Mouse (Mus musculus) kidney, adult 11 months (tissue): ENCODE measurements around the gene Cdc37l1.
A peak's percentile ranks its signal among the peaks of the same experiment; 100 is the strongest.

Experiments
- DNase-seq: peaks from one replicate; pipeline ENCODE4 v3.0.0; 2022

Cdc37l1 gene

DNA sequence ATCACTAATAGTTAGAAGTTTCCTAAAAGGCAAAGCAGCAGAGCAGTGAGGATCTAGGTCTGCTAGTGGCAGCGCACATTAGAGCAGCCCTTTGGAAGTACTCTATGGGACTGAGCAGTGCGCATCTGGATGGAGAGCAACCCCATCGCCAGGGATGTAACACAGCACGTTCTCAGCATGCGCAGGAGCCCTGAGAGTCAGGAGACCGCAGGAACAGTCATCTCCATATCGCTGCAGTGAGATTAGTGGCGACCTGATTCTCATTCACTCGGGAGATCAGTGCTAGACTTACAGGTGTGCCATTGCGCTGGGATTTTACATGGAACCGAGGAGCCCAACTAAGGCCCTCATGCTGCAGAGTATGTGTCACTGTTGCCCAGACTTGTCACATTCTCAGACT, 18.9 kb downstream of the Cdc37l1 start:
- no peak for DNase-seq

DNA sequence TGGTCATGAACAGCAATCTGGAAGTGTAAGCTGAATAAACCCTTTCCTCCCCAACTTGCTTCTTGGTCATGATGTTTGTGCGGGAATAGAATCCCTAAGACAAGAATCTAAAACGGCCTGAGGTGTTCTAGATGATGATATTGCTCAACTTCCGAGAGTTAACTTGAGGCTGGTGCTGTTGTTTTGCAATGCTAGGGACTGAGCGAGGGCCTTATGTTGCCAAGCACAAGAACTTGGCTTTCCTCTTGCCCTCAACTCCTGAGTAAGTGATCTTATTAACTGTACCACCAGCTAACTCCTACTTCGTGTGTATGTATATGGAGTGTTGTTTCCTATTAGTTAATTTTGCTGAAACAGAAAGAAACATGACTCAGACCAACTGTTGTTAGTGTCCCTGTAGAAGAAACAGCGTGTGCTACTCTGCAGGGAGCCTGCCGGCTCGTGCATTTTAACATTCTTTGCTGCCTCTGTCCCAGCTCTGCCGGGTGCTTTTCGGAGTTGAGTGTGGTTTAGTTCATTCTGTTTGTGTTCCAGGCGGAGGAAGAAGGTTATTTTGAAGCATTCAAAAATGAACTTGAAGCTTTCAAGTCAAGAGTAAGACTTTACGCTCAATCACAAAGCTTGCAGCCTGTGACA, 21.3 kb downstream of the Cdc37l1 start:
- no peak for DNase-seq

DNA sequence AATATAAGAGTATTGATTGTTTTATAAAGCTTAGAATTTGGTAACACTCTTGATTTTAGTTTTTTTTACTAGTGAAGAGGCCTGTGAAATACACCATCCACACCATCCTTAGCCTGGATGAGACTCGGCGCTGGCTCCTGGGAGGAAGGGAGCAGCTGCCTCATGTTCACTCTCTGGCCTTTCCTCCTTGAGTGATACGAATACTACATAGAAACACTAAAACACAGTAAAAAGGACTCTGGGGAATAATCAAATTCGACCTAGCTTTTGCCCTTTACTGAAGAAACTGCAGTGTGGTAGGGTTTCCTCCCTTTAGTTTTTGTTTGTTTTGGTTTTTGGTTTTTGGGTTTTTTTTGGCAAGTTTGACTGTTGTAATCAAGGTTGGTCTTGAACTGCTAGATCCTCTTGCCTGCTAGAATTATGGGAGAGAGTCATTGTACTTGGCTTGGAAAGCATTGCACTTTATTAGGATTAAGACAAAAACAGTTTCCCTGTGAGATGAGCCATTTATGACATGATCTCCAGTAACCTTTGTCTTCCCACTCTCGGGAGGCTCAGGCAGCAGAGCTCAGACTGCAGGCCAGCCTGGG, 24.4 kb downstream of the Cdc37l1 start:
- no peak for DNase-seq

DNA sequence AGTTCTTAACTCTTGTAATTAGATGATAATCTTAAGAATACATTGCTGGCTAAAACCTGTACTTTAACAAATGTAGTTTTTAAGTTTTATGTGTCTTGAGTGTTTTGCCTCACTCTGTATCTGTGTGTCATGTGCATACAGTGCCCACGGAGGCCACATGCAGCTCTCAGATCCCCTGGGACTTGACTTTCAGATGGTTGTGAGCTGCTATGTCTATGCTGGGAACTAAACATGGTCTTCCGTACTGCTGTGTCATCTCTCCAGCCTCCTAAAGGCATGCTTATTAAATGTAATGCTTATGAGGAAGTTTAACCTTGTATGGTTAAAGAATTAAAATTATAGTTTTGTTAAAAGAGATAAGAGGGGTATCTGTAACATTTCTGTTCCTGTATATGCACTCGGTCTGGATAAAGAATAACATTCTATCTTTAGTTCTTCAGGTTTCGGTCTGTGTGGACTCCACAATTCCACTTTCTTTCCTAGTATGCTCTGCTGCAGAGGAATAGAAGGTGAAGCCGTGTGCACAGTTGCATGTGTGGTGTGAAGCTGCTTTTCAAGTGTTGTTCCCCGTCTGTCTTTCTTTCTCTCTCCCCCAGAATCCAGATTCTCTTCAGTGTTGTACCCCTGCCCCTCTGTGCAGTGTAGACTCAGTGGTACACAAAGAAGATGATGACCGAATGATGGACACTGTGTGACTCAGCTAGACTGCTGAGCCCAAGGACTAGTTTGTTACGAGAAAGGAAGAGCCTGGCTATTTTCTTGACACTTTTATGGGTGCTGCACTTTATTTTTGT, 25.5 kb downstream of the Cdc37l1 start:
- no peak for DNase-seq

DNA sequence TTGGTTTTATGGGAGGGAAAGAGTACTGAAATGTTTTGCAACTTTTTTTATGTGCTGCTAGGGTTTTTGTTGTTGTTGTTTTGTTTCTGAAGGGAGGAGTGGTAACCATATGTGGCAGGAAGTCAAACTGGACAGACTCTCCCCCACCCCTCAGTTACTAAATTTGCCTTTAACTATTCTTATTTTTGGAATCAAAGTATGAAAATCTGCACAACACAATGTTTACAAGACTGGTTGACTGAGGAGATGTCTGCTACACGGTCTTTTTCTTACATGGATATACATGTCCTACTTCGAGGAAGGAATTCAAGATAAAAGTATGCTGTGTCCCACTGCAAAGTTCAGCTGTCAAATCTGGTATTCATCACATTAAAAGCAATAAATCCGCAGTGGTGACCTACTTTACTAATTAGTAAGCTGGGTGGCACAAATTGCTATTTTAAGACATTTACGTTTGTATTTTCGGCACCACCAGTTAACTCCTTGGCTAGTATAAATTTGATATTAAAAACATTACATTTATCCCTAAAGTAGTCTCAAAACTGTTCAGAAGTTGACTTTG, 26.1 kb downstream of the Cdc37l1 start:
- DNase-seq: no peak

DNA sequence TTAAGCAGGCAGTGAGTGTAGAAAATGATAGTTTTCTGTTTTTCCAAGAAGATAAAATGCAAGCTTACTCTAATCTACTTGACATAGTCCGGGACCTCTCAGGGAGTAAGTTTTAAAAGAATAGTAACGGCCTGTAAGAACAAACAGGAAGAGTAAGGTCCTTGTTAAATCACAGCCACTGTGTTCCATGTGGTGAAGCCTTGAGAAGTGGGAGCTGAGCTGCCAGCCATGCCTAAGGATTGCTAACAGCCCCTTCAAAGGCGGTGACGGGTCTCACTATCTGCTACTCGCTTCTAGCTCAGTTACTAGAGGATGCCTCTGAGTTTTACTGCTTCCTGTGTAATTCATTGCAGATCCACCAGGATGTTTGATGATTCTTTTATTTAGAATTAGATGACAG, 26.6 kb downstream of the Cdc37l1 start:
- no peak for DNase-seq

DNA sequence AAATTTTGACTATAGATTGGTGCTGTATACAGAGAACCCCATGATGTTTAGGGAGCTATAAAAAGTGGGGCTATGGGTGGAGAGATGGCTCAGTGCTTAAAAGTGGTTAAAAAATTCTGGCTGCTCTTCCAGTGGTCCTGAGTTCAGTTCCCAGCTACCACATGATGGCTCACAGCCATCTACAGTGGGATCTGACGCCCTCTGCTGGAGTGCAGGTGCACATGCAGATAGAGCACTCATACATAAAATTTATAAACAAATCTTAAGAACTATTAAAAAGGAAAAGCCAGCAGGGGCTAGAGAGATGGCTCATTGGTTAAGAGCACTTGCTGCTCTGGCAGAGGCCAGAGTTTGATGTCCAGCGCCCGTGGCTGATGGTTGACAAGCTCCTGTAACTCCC, 29.5 kb downstream of the Cdc37l1 start:
- DNase-seq: no peak

DNA sequence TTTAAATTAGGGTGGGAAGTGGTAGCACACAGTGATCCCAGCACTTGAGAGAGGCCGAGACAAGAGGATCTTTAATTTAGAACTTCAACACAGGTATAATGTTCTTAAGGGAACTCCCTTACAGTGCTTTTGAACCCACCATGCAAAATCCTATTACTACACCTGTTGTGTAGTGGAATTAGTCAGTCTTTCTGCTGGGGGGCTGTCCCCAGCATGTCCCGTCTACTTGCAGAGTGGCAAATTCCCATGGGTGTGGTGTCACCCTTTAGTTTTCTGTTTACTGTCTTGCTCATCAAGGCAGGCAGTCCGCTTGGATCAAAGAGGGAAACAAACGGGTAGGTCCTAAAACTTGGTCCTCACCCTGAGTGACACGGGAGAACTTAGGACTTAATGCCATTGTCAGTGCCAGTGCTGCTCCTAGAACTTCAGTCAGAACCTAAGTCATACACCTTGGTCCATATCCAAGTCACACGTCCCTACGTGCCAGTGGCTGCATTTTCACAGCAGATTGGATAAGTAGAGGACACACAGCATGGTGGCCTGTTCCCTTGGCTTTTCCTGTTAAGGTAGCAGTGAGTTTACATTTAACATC, 31.7 kb downstream of the Cdc37l1 start:
- no peak for DNase-seq

DNA sequence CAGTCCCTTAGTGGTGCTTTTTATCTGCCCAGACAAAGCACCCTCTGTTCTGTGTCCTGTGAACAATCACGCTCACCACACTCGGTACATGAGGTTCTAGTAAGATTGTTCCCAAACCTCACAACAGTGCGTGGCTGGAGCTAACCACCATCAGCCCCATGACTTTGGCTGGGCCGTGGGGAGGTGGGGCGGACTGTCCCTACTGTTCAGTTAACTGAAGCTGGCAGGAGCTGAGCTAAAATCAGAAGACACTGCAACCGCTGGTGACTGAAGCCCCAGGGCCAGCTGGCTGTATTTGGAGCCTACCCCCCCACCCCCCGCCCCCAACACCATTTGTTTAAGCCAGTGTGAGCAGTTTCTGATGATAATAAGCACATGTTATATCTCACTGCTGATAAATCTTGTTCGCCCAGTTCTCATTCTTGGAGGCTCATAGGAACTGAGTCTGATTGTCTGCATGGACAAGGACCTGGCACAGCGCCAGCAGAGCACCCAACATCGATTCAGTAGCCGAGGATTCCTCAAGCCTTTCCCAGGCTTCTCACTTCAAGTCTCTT, 34.3 kb downstream of the Cdc37l1 start:
- DNase-seq: no peak

DNA sequence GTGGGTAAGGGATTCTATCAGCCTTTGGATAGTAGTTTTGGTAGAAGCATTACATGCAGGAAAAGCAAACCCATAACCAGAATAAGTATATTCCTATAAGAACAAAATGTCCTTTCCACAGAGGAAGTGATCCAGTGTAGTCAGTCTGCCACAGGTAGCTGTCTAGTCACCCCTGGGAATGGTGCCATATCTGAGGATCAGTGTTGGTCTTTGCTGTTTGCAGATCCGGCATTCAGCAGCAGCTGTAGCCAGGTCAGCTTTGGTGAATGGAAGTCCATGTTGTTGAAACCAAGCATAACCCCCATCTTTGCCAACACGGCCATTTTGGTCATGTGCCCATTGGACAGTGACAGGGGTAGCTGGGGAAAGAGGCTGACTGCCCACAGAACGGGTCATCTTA, 41.6 kb downstream of the Cdc37l1 start:
- no peak for DNase-seq

DNA sequence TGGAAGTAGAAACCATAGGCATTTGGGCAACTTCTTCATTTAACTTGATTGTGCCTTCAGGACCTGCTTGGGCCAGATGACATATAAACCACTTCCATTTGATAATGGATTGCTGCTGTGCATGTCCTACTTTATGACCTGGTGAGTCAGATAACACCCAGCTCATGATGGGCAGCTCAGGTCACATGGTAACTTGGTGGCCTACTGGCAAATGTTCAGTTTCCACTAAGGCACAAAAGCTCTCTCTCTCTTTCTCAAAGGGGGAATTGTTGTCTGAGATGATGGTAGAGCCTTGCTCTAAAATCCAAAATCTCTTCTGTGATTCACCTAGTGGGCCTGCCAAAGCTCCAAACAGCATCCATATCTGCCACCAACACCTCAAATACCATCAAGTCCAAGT, 42.5 kb downstream of the Cdc37l1 start:
- no peak for DNase-seq

DNA sequence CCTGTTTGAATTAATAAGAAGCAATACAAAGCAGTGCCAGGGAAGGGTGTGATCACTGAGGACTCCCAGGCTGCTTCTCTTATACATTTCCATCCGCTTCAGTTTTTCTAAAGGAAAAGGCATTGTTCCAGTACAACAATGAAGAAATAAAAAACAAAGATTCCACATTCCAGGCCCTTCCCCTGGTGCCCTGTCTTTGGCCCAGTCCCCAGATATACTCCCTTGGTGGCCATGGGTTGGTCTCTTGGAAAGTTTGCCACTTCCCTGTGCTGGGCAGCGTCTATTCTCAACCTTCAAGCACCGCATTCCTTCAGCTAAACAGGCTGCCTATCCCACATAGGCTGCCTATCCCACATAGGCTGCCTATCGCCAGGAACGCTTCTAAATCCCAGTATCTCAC, 46.9 kb downstream of the Cdc37l1 start:
- DNase-seq: no peak

DNA sequence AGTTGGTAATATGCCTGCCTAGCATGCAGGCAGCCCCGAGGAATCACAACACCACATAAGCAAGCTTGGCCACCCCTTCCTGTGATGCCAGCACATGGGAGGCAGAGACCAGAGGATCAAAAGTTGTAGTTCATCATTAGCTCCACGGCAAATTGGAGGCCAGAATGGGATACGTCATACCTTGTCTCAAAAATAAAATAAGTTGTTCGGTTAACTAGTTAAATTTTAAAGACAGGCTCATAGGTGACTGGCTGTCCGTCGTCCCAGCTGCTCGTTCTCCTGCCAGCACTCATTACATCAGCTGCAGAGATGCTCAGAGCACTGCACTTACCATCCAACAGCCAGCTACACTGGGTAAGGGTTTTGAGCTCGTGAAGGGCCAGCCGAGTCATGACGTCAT, 47.4 kb downstream of the Cdc37l1 start:
- DNase-seq: no peak

DNA sequence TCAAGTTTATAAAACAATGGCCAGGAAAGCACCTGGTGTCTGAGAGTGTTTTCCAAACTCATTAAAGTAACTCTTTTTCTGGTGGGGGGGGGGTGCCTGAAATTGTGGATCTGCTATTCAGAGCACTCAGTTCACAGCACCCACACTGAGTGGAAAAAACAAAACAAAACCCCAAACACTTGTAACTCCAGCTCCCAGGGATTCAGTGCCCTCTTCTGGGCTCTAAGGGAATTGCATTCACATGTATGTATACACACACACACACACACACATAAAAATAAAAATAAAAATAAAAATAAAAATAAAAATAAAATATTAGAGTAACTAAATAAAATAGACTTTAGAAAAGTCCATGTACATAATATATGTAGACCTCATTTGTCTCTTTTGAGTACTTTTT, 49.2 kb downstream of the Cdc37l1 start:
- DNase-seq: no peak

DNA sequence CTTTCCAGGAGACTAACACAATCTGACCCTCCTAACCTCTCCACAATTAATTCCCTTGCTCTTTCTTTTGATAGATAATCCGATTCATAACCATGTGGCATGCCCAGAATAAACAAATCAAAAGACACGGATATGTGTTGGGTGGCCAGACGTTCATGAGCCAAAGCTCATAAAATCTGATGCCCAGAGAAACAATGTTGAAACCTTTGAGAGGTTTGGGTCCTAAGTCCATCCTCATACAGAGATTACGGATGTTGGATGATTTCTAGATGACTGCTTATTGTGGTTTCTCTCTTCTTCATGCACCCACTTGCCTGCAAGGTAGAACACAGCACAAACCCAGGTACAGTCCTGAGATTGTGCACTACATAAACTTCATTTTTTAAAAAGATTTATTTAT, 50.1 kb downstream of the Cdc37l1 start:
- no peak for DNase-seq

DNA sequence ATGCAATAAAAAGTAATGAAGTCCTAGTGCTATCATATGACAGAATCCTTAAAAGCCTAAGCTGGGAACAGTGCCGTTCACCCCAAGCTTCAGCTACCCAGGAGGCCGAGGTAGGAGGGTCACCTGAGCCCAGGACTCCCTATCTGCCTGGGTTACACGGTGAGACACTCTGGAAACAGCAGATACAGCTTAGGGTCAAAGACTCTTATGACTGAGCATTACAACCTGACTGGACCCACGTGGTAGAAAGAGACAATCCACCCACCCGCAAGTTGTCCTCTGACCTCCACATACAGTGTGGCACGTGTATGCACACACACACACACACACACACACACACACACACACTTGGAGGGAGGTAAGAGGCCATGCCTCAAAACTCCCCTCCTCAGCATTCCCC, 52.0 kb downstream of the Cdc37l1 start:
- no peak for DNase-seq

DNA sequence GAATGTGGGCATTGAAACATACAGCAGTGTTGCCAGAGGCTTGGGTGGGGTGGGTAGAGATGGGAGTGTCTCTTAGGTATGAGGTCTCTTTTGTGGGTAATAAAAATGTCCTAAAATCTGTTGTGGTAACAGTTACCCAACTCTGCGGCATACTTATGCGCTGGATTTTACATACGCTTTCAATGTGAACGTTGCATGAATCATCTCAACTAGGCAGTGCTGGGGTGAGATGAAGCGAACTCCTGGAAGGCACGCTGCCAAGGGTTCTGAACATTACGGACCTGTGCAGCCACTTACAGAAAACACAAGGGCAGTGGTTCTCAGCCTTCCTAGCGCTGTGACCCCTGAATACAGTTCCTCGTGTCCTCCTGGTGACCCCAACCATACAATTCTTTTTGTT, 52.5 kb downstream of the Cdc37l1 start:
- no peak for DNase-seq

DNA sequence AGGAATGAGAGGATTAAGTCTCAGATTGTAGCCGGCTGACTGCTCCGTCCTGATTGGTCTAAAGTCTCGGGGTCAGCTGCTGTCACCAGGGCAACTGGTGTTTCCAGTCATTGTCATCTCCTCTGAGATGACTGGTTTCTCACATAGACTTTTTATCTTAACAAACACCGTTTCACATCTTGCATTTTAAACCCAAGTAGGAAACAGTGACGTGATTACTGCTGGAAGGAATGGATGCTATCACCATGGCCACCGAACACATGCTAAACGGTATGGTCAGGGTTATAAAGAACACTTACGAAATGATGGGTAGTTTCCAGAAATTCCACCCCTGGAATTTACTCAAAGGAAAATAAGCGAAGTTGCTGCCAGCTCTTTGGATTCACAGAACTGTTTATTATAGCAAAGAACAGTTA, 54.2 kb downstream of the Cdc37l1 start:
- DNase-seq: no peak

DNA sequence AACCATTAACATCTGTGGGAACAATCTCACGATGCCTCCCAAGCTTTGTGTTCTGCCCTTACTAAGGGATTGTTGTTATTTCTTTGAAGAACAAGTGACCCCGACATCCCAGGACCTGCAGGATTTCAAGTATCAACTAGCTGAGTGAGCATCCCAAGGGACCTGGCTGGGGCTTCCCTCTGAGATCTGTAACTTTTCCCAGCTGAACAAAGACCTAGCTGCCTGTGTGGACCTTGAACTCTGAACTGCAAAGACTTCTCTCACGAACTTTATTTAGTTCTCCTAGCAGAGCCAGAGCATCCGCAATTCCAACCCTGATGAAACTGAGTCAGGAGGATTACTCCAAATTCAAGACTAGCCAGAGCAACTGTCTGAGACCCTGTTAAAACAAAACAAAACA, 55.2 kb downstream of the Cdc37l1 start:
- no peak for DNase-seq

DNA sequence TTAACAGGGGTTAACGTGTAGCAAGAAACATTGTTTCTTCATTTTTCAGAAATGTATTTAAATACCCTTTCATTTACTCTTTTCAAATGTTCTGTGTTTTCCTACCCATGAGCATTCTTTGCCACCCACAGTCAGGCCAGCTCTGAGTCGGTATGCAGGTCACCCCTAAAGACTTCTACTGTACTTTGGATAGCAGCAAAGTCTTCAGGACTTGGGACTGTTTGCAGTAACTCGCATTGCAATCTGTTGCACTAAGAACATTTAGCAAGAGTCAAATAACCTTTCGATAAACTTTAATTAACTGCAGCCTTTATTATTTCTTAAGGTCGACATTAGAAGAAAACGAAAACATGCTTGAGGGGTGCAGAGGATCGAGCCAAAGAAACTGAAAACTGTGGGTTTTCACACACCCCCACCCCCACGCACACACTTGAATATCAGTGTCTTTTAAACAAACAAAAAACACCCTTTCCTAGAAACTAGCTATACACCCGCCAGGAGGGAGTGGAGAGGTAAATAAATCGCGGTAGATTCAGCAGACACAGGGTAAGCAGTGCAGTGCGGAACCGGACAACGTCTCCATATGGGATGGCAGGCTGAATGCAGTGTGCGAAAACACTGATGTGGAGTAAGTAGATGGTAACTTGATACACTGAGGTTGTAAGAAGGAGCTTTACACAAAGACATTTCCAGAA, 56.0 kb downstream of the Cdc37l1 start:
- peak; percentile 32 for DNase-seq

DNA sequence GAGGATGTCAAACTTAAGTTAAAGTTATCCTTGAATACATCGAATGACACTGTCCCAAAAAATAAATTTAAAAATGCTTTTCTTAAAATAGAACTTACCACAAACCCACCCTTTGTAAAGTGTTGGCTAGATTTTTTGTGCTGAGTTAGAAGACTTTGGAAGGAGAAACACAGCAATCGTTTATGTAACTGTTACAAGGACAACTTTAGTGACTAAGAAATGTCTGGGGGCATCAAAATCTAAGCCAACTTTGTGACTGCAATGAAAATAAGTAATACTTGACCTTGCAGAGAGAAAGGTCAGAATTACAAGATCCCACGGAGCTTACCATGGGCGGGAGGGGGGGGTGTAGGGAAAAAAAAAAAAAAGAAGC, 56.8 kb downstream of the Cdc37l1 start:
- DNase-seq: no peak

DNA sequence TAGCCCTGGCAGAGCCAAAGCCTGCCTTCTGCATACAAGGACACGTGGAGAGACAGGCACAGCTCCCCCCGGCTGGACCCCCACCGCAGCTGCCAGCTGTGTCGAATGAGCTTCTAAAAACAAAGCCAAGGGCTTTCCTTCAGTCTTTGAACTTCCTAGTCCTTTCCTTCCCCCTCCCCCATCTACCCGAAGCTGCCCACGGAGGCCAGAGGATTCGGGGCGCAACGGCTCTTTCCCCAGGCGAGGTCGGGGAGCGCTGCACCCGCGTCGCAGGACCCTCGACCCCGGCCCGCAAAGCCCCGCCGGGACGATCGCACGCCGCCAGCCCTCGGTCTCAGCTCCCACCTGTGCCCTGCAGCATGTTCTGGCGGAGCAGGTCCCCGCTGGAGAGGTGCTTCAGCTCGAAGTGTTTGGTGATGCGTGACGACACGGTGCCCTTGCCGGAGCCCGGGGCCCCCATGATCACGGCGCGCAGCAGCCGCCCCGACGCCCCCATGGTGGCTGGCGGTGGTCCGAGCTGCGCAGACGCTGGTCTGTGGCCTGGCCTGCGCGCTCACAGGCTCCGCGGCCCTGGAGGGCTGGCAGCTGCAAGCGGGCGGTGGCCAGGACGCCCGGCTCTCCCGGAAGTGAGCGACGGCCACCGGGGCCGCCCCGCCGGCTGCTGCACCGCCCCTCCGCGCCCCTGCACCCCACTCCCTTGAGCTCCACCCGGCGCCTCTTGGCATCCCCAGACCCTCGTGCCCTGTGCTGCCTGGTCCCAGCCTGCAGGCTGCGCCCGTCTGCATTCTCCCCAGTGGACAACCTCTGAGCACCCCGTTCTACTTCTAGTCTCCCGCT, 57.4 kb downstream of the Cdc37l1 start, which contains the start of gene Ak3:
TSS of gene Ak3 (minus strand) at position 628 of the 837 bp plus-strand sequence.
- peak; percentile 83 for DNase-seq
